Mouse (Mus musculus): ENCODE data around the gene Brix1. TPM values are rescaled to one million over a fixed set of nuclear protein-coding genes. Genes with fewer than 3 reads are reported as not detected.

The Brix1 gene
- polyA plus RNA-seq, 1 experiment from 2014 or later = 136 TPM

DNA sequence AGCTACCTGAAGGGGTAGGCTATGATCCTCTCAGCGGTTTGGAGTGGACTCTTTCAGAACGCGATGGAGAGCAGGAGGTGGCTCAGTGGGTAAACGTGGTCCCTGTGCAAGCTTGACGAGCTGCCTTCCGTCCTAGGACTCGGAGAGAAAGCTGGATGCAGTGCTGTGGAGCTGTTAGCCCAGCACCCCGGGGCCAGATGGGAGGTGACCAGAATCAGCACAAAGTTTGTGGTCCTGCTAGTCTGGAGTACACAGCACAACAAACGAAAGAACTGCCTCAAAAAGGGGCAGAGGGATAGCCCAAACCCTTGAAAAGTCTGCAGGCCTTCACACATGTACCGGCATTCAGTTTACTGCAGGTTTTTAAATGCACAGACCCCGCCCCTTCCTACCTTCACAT, 10.2 kb upstream of the Brix1 start:
- Histone ChIP-seq H3K27me3 (no peaks in the 10 kb centered on the region), H3K36me3 (peaks cover 40% of the 10 kb centered on the region), H3K4me2 (no peak overlapping the region), H3K9ac (replicated peaks) (no peak overlapping the region), H3K4me1 (replicated peaks) (no peaks in the 10 kb centered on the region), H3K9me3 (no peaks in the 10 kb centered on the region), H3K4me3 (replicated peaks) (no peak overlapping the region), H3K27ac (no peak overlapping the region)
- 94% methylated on average over 11 of the region's 11 CpGs for WGBS
- no peak for ATAC-seq (ENCODE audit: insufficient number of reproducible peaks, insufficient read depth, low FRiP score, low TSS enrichment, low read depth)

DNA sequence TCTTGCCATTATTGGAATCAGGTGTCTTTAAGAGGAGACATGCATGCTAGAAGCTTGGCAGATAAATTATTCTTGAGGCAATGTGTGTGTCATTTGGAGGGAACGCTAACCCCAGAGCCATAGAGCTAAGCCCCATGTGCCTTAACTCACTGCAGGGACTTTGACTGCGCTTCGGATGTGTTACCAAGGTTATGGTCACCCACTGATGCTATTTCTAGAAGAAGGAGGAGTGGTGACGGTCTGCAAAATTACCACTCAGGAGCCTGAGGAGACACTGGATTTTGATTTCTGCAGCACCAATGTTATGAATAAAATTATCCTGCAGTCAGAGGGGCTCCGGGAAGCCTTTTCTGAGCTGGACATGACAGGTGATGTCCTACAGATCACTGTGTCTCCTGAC, 4.4 kb upstream of the Brix1 start:
- no peak for ATAC-seq (ENCODE audit: insufficient number of reproducible peaks, insufficient read depth, low FRiP score, low TSS enrichment, low read depth)
- WGBS = 95% methylated on average over 5 of the region's 5 CpGs
- Histone ChIP-seq H3K4me3 (replicated peaks) (no peak overlapping the region), H3K4me1 (replicated peaks) (peaks cover 9% of the 10 kb centered on the region), H3K27me3 (no peaks in the 10 kb centered on the region), H3K9ac (replicated peaks) (no peak overlapping the region), H3K4me2 (no peak overlapping the region), H3K9me3 (no peaks in the 10 kb centered on the region), H3K36me3 (peaks cover 53% of the 10 kb centered on the region), H3K27ac (no peak overlapping the region)

DNA sequence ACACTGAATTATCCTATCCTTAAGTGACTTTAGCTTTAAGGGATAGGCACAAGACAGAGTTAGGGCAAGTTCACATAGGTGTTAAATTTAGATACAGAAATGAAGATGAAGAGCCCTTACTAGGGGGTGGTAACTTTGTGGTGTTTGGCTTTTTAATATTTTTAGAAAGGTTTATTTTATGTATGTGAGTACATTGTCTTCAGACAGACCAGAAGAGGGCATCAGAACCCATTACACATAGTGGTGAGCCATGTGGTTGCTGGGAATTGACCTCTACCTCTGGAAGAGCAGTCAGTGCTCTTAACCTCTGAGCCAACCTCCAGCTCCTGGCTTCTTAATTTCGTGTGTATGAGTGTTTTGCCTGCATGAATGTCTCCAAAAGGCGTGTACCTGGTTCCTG, 1.5 kb upstream of the Brix1 start:
- WGBS = 66% methylated on average over 2 of the region's 2 CpGs
- no peak for ATAC-seq (ENCODE audit: insufficient number of reproducible peaks, insufficient read depth, low FRiP score, low TSS enrichment, low read depth)
- Histone ChIP-seq H3K4me3 (replicated peaks) (peak overlapping the region; percentile 83), H3K27ac (no peak overlapping the region), H3K4me2 (peak overlapping the region; percentile 70), H3K9me3 (no peaks in the 10 kb centered on the region), H3K36me3 (peaks cover 40% of the 10 kb centered on the region), H3K27me3 (no peaks in the 10 kb centered on the region), H3K9ac (replicated peaks) (no peak overlapping the region), H3K4me1 (replicated peaks) (peaks cover 18% of the 10 kb centered on the region)

DNA sequence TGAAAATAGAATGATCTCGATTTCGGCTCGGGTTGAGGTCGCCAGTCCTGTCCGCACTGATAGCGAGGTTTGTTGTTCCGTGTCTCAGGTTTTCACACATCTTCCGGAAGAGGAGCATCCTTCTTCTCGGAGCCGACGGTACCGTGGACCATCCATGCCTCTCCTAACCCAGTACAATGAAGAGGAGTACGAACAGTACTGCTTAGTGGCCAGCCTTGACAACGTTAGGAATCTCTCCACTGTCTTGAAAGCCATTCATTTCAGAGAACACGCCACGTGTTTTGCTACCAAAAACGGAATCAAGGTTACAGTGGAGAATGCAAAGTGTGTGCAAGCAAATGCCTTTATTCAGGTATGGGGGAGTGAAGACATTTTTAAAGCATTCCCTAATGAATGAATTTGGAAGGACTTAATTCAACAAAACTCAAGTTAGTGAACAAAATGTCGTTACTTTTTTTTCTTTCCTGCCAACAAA, 655 bp upstream of the Brix1 start:
- peak; percentile 59 for ATAC-seq (ENCODE audit: insufficient number of reproducible peaks, insufficient read depth, low FRiP score, low TSS enrichment, low read depth)
- under 1% methylated on average over 18 of the region's 18 CpGs for WGBS
- H3K27me3 ChIP-seq = no peaks in the 10 kb centered on the region
- H3K36me3 ChIP-seq = peaks cover 41% of the 10 kb centered on the region
- H3K9me3 ChIP-seq = no peaks in the 10 kb centered on the region
- H3K4me3 ChIP-seq (replicated peaks) = peak overlapping the region; percentile 83
- peak overlapping the region; percentile 86 for H3K9ac ChIP-seq (replicated peaks)
- H3K4me1 ChIP-seq (replicated peaks) = peaks cover 18% of the 10 kb centered on the region
- H3K27ac ChIP-seq = peak overlapping the region; percentile 87
- H3K4me2 ChIP-seq = peak overlapping the region; percentile 70

DNA sequence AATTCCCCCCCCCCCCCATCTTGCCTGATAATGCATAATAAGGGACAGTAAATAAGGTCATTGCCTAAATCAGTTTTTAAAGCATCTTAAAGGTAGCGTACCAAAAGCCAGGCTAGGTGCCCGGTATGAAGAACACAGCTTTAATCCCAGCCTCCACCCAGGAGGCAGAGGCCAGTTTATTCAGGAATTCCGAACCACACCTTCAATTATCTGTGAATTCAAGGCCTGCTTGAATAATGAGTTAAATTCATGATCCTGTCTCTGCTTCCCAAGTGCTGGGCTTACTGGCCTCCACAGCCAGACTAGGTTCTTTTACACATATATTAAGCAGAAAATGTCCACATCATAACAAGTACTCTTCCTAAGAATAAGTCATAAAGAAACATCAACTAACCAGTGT, 14.8 kb downstream of the Brix1 start:
- Histone ChIP-seq H3K4me2 (peak overlapping the region; percentile 87), H3K4me3 (replicated peaks) (peak overlapping the region; percentile 81), H3K9me3 (no peaks in the 10 kb centered on the region), H3K4me1 (replicated peaks) (peaks cover 9% of the 10 kb centered on the region), H3K27me3 (no peaks in the 10 kb centered on the region), H3K27ac (no peak overlapping the region), H3K36me3 (peaks cover 15% of the 10 kb centered on the region), H3K9ac (replicated peaks) (peak overlapping the region; percentile 47; the same call in 1 of the 2 replicates)
- 12% methylated on average over 3 of the region's 3 CpGs for WGBS
- ATAC-seq (ENCODE audit: insufficient number of reproducible peaks, insufficient read depth, low FRiP score, low TSS enrichment, low read depth) = peak; percentile 27; the same call in 1 of the 2 replicates

GRCm38 (mm10) chr15:10470151-10470831, 15.5 kb downstream of the Brix1 start, which contains the start of gene Dnajc21:
Dnajc21 (minus strand) TSS chr15:10470516.
- H3K27me3 ChIP-seq = no peaks in the 10 kb centered on the region
- peaks cover 9% of the 10 kb centered on the region for H3K36me3 ChIP-seq
- H3K27ac ChIP-seq = peak within 1 kb of the TSS; percentile 67
- under 1% methylated on average over 48 of the region's 87 CpGs for WGBS
- peak; percentile 91 for ATAC-seq (ENCODE audit: insufficient number of reproducible peaks, insufficient read depth, low FRiP score, low TSS enrichment, low read depth)
- H3K4me3 ChIP-seq (replicated peaks) = peak within 1 kb of the TSS; percentile 81
- H3K4me2 ChIP-seq = peak within 1 kb of the TSS; percentile 87
- H3K4me1 ChIP-seq (replicated peaks) = peaks cover 9% of the 10 kb centered on the region
- peak within 1 kb of the TSS; percentile 78 for H3K9ac ChIP-seq (replicated peaks)
- H3K9me3 ChIP-seq = no peaks in the 10 kb centered on the region

DNA sequence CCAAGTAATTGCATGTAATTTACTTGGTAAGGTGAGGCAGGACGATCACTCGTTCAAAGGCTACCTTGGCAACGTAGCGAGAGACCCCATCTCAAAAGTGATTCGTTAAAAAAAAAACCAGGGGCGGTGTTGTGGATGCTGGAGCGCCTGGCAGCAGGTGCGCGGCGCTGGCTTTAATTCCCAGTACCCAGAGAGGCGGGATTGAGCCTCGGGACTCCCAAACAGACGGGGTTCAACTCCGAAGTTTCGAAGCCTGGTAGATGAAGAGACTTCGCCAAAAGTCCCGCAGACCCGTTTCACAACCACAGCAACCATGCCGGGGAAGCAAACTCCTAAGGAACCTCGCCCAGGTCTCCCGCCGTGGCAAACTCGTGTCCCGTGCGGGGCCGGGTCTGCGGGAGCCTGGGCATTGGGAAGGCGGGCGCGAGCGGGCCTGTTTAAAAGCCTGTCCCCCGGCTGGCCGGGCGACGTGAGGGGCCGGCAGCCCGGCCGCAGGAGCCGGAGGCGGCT, 16.1 kb downstream of the Brix1 start:
- H3K9me3 ChIP-seq = no peaks in the 10 kb centered on the region
- ATAC-seq (ENCODE audit: insufficient number of reproducible peaks, insufficient read depth, low FRiP score, low TSS enrichment, low read depth) = peak; percentile 7; the same call in 1 of the 2 replicates
- peaks cover 5% of the 10 kb centered on the region for H3K36me3 ChIP-seq
- H3K27me3 ChIP-seq = no peaks in the 10 kb centered on the region
- H3K4me3 ChIP-seq (replicated peaks) = peak overlapping the region; percentile 81
- H3K4me1 ChIP-seq (replicated peaks) = peaks cover 9% of the 10 kb centered on the region
- H3K27ac ChIP-seq = peak overlapping the region; percentile 67
- peak overlapping the region; percentile 87 for H3K4me2 ChIP-seq
- under 1% methylated on average over 40 of the region's 40 CpGs for WGBS
- H3K9ac ChIP-seq (replicated peaks) = peak overlapping the region; percentile 78

GRCm38 (mm10) chr15:10468761-10469160, 17.0 kb downstream of the Brix1 start:
- ATAC-seq (ENCODE audit: insufficient number of reproducible peaks, insufficient read depth, low FRiP score, low TSS enrichment, low read depth) = no peak
- H3K4me2 ChIP-seq = peak overlapping the region; percentile 87
- no peaks in the 10 kb centered on the region for H3K27me3 ChIP-seq
- WGBS = 86% methylated on average over 3 of the region's 3 CpGs
- H3K36me3 ChIP-seq = no peaks in the 10 kb centered on the region
- H3K4me3 ChIP-seq (replicated peaks) = no peak overlapping the region
- H3K27ac ChIP-seq = no peak overlapping the region
- no peaks in the 10 kb centered on the region for H3K9me3 ChIP-seq
- peaks cover 9% of the 10 kb centered on the region for H3K4me1 ChIP-seq (replicated peaks)
- no peak overlapping the region for H3K9ac ChIP-seq (replicated peaks)

GRCm38 (mm10) chr15:10464678-10465077, 21.1 kb downstream of the Brix1 start:
- Histone ChIP-seq H3K4me1 (replicated peaks) (peaks cover 9% of the 10 kb centered on the region), H3K4me2 (no peak overlapping the region), H3K36me3 (peaks cover 23% of the 10 kb centered on the region), H3K27me3 (no peaks in the 10 kb centered on the region), H3K4me3 (replicated peaks) (no peak overlapping the region), H3K9me3 (no peaks in the 10 kb centered on the region), H3K9ac (replicated peaks) (no peak overlapping the region), H3K27ac (no peak overlapping the region)
- WGBS = 89% methylated on average over 3 of the region's 3 CpGs
- ATAC-seq (ENCODE audit: insufficient number of reproducible peaks, insufficient read depth, low FRiP score, low TSS enrichment, low read depth) = no peak

GRCm38 (mm10) chr15:10463555-10463954, 22.2 kb downstream of the Brix1 start:
- peaks cover 32% of the 10 kb centered on the region for H3K36me3 ChIP-seq
- H3K4me3 ChIP-seq (replicated peaks) = no peak overlapping the region
- 85% methylated on average over 5 of the region's 5 CpGs for WGBS
- H3K9me3 ChIP-seq = no peaks in the 10 kb centered on the region
- H3K9ac ChIP-seq (replicated peaks) = no peak overlapping the region
- H3K4me2 ChIP-seq = no peak overlapping the region
- no peak for ATAC-seq (ENCODE audit: insufficient number of reproducible peaks, insufficient read depth, low FRiP score, low TSS enrichment, low read depth)
- no peaks in the 10 kb centered on the region for H3K27me3 ChIP-seq
- no peaks in the 10 kb centered on the region for H3K4me1 ChIP-seq (replicated peaks)
- no peak overlapping the region for H3K27ac ChIP-seq

DNA sequence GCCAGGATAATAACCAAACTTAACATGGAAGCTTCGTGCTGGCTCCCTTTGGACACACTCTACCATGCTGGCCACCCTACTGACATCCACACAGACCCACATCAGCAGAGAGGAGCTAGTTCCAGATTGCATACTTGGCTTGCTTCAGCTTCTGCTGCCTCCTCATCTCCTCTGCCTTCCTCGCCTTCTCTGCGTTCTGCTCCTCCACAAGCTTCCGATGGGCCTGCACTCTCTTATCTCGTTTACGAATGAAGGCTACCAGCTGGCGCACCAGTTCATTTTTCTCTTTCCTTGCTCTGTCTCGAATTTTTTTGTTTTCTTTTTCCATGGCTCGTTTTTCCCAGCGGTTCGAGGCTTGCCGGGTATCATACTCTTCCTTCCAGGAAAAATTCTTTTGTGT, 24.8 kb downstream of the Brix1 start:
- H3K4me2 ChIP-seq = no peak overlapping the region
- H3K9ac ChIP-seq (replicated peaks) = no peak overlapping the region
- no peaks in the 10 kb centered on the region for H3K27me3 ChIP-seq
- H3K9me3 ChIP-seq = no peaks in the 10 kb centered on the region
- WGBS = 91% methylated on average over 12 of the region's 12 CpGs
- no peaks in the 10 kb centered on the region for H3K4me1 ChIP-seq (replicated peaks)
- no peak for ATAC-seq (ENCODE audit: insufficient number of reproducible peaks, insufficient read depth, low FRiP score, low TSS enrichment, low read depth)
- no peak overlapping the region for H3K27ac ChIP-seq
- peaks cover 49% of the 10 kb centered on the region for H3K36me3 ChIP-seq
- H3K4me3 ChIP-seq (replicated peaks) = no peak overlapping the region
